Mouse (Mus musculus) lung, embryonic 15.5 days (tissue): ENCODE results near the gene Ndufv2. TPM values are rescaled to one million over a fixed set of nuclear protein-coding genes. Genes with fewer than 3 reads are reported as not detected.
"Not testable (repeated sequence)": the region's sequence is repeated elsewhere in the genome, so short reads cannot be mapped to it uniquely, and the experiment has no call there.

ENCODE experiments used
- ATAC-seq: fragments of 200-750 bp; cut with Nextera tagmentation; 2 replicates; pipeline ENCODE4 v1.8.0; 2017; ENCODE audit warnings: moderate number of reproducible peaks, borderline replicate concordance; ENCODE audit not compliant: low FRiP score, low TSS enrichment; ENCODE audit errors: extremely low read depth
- H3K27ac ChIP-seq: fragments of 300-500 bp; sonication (generic); 2 replicates; pipeline ENCODE4 v1.5.1; 2015; ENCODE audit warnings: moderate library complexity, mild to moderate bottlenecking, inconsistent platforms
- H3K27me3 ChIP-seq: fragments of 300-500 bp; sonication (generic); 2 replicates; pipeline ENCODE4 v1.6.1; 2015; ENCODE audit warnings: inconsistent platforms
- H3K36me3 ChIP-seq: fragments of 300-500 bp; sonication (generic); 2 replicates; pipeline ENCODE4 v1.6.1; 2015; ENCODE audit warnings: inconsistent platforms
- H3K4me1 ChIP-seq: fragments of 300-500 bp; sonication (generic); 2 replicates; pipeline ENCODE4 v1.6.1; 2015; ENCODE audit warnings: inconsistent platforms
- H3K4me2 ChIP-seq: fragments of 300-500 bp; sonication (generic); 2 replicates; pipeline ENCODE4 v1.6.1; 2015; ENCODE audit warnings: inconsistent platforms, mild to moderate bottlenecking, moderate library complexity
- H3K4me3 ChIP-seq: fragments of 300-500 bp; sonication (generic); 2 replicates; pipeline ENCODE4 v1.5.1; 2015; ENCODE audit warnings: mild to moderate bottlenecking, inconsistent platforms
- H3K9ac ChIP-seq: fragments of 300-500 bp; sonication (generic); 2 replicates; pipeline ENCODE4 v1.6.1; 2015; ENCODE audit warnings: inconsistent platforms
- H3K9me3 ChIP-seq: fragments of 300-500 bp; sonication (generic); 2 replicates; pipeline ENCODE4 v1.6.1; 2016; ENCODE audit warnings: inconsistent platforms
- WGBS: fragments of 180-500 bp; shearing (Covaris S2); methylation state at CpG from one replicate; pipeline ENCODE4 v1.1.7; 2015; 5-methylcytosine and 5-hydroxymethylcytosine counted together
- polyA plus RNA-seq: library from polyadenylated mRNA; unstranded; fragments of >200 nt; fragmentation: Nextera tagmentation; extraction: Ambion mirVana; gene quantifications from 2 replicates; pipeline ENCODE4 v1.2.1, GENCODE M21; 2015

Gene Ndufv2
- polyA plus RNA-seq, 1 experiment from 2014 or later = 306 TPM

GRCm38 (mm10) chr17:66076934-66077333, 24.4 kb downstream of the Ndufv2 start, which contains the start of gene Ankrd12:
TSS of gene Ankrd12 (minus strand) at chr17:66077089.
- Histone ChIP-seq H3K4me1 (peaks cover 23% of the 10 kb centered on the region; the same call in 1 of the 2 replicates), H3K27ac (peak within 1 kb of the TSS; percentile 87), H3K36me3 (peaks cover 11% of the 10 kb centered on the region), H3K4me2 (peak within 1 kb of the TSS; percentile 90), H3K27me3 (no peaks in the 10 kb centered on the region), H3K9ac (peak within 1 kb of the TSS; percentile 70), H3K4me3 (peak within 1 kb of the TSS; percentile 98), H3K9me3 (no peaks in the 10 kb centered on the region)
- WGBS = 2% methylated on average over 53 of the region's 53 CpGs
- ATAC-seq = peak; percentile 99

- peak overlapping the region; percentile 87 for H3K27ac ChIP-seq
- under 1% methylated on average over 95 of the region's 95 CpGs for WGBS
Measured at GRCm38 (mm10) chr17:66076174-66076927, 25.0 kb downstream of the Ndufv2 start.

GRCm38 (mm10) chr17:66075827-66076173, 25.6 kb downstream of the Ndufv2 start:
- Histone ChIP-seq H3K4me3 (peak overlapping the region; percentile 98), H3K27ac (no peak overlapping the region), H3K36me3 (peaks cover 11% of the 10 kb centered on the region), H3K9ac (peak overlapping the region; percentile 70), H3K9me3 (no peaks in the 10 kb centered on the region), H3K4me2 (peak overlapping the region; percentile 90), H3K27me3 (no peaks in the 10 kb centered on the region), H3K4me1 (peaks cover 23% of the 10 kb centered on the region; the same call in 1 of the 2 replicates)
- WGBS = 7% methylated on average over 12 of the region's 12 CpGs
- no peak for ATAC-seq

More at GRCm38 (mm10) chr17:66076174-66076927, 25.0 kb downstream of the Ndufv2 start:
- Histone ChIP-seq H3K27me3 (no peaks in the 10 kb centered on the region), H3K4me3 (peak overlapping the region; percentile 98), H3K36me3 (peaks cover 11% of the 10 kb centered on the region), H3K4me1 (peaks cover 23% of the 10 kb centered on the region; the same call in 1 of the 2 replicates), H3K9me3 (no peaks in the 10 kb centered on the region), H3K9ac (peak overlapping the region; percentile 70), H3K4me2 (peak overlapping the region; percentile 90)
- peak; percentile 89 for ATAC-seq

- no peaks in the 10 kb centered on the region for H3K27me3 ChIP-seq
- no peak overlapping the region for H3K27ac ChIP-seq
- no peak for ATAC-seq
- 85% methylated on average over 7 of the region's 7 CpGs for WGBS
- peaks cover 23% of the 10 kb centered on the region; the same call in 1 of the 2 replicates for H3K4me1 ChIP-seq
- H3K9me3 ChIP-seq = no peaks in the 10 kb centered on the region
- H3K4me3 ChIP-seq = no peak overlapping the region
- no peak overlapping the region for H3K9ac ChIP-seq
- no peaks in the 10 kb centered on the region for H3K36me3 ChIP-seq
- H3K4me2 ChIP-seq = no peak overlapping the region
Measured at GRCm38 (mm10) chr17:66073971-66074370, 27.4 kb downstream of the Ndufv2 start.

- not testable (repeated sequence) for ATAC-seq, H3K4me3 ChIP-seq, H3K27ac ChIP-seq, H3K36me3 ChIP-seq, H3K4me2 ChIP-seq, H3K27me3 ChIP-seq, H3K9me3 ChIP-seq, H3K4me1 ChIP-seq, H3K9ac ChIP-seq
- WGBS = 94% methylated on average over 2 of the region's 2 CpGs
Measured at GRCm38 (mm10) chr17:66069036-66069435, 32.3 kb downstream of the Ndufv2 start.

- WGBS = 81% methylated on average over 4 of the region's 4 CpGs
- no peaks in the 10 kb centered on the region for H3K9me3 ChIP-seq
Measured at GRCm38 (mm10) chr17:66065115-66065514, 36.2 kb downstream of the Ndufv2 start.

GRCm38 (mm10) chr17:66061241-66061938, 40.0 kb downstream of the Ndufv2 start:
- Histone ChIP-seq H3K36me3 (no peaks in the 10 kb centered on the region), H3K4me3 (no peak overlapping the region), H3K27me3 (no peaks in the 10 kb centered on the region), H3K4me2 (peak overlapping the region; percentile 18; the same call in 1 of the 2 replicates), H3K4me1 (0 out of 2 replicates have a peak, but pooled peaks cover 4% of the 10 kb centered on the region), H3K27ac (no peak overlapping the region), H3K9ac (no peak overlapping the region), H3K9me3 (no peaks in the 10 kb centered on the region)
- 51% methylated on average over 8 of the region's 8 CpGs for WGBS
- no peak for ATAC-seq

More at GRCm38 (mm10) chr17:66065115-66065514, 36.2 kb downstream of the Ndufv2 start:
- H3K4me1 ChIP-seq = no peaks in the 10 kb centered on the region
- ATAC-seq = no peak
- no peak overlapping the region for H3K9ac ChIP-seq
- H3K4me2 ChIP-seq = no peak overlapping the region
- H3K27ac ChIP-seq = no peak overlapping the region
- no peaks in the 10 kb centered on the region for H3K27me3 ChIP-seq
- H3K4me3 ChIP-seq = no peak overlapping the region
- H3K36me3 ChIP-seq = no peaks in the 10 kb centered on the region

- no peak overlapping the region for H3K27ac ChIP-seq
- no peaks in the 10 kb centered on the region for H3K36me3 ChIP-seq
- H3K9me3 ChIP-seq = no peaks in the 10 kb centered on the region
- 0 out of 2 replicates have a peak, but pooled peaks cover 4% of the 10 kb centered on the region for H3K4me1 ChIP-seq
- H3K27me3 ChIP-seq = no peaks in the 10 kb centered on the region
- ATAC-seq = no peak
- 85% methylated on average over 4 of the region's 4 CpGs for WGBS
- no peak overlapping the region for H3K4me3 ChIP-seq
- no peak overlapping the region for H3K4me2 ChIP-seq
- no peak overlapping the region for H3K9ac ChIP-seq
Measured at GRCm38 (mm10) chr17:66058160-66058559, 43.2 kb downstream of the Ndufv2 start.

GRCm38 (mm10) chr17:66057145-66057544, 44.2 kb downstream of the Ndufv2 start:
- H3K27ac ChIP-seq = no peak overlapping the region
- H3K36me3 ChIP-seq = no peaks in the 10 kb centered on the region
- H3K9me3 ChIP-seq = no peaks in the 10 kb centered on the region
- H3K27me3 ChIP-seq = no peaks in the 10 kb centered on the region
- H3K9ac ChIP-seq = no peak overlapping the region
- WGBS = 54% methylated on average over 2 of the region's 2 CpGs
- no peak overlapping the region for H3K4me3 ChIP-seq
- no peak for ATAC-seq
- no peak overlapping the region for H3K4me2 ChIP-seq
- H3K4me1 ChIP-seq = 0 out of 2 replicates have a peak, but pooled peaks cover 4% of the 10 kb centered on the region

GRCm38 (mm10) chr17:66053349-66053748, 48.0 kb downstream of the Ndufv2 start:
- no peak overlapping the region for H3K4me2 ChIP-seq
- H3K27ac ChIP-seq = no peak overlapping the region
- 46% methylated on average over 4 of the region's 4 CpGs for WGBS

GRCm38 (mm10) chr17:66048795-66049194, 52.6 kb downstream of the Ndufv2 start:
- WGBS = 78% methylated on average over 4 of the region's 4 CpGs
- ATAC-seq = no peak
- no peaks in the 10 kb centered on the region for H3K4me1 ChIP-seq
- H3K4me3 ChIP-seq = no peak overlapping the region
- no peaks in the 10 kb centered on the region for H3K36me3 ChIP-seq
- no peak overlapping the region for H3K27ac ChIP-seq
- H3K27me3 ChIP-seq = no peaks in the 10 kb centered on the region
- H3K9me3 ChIP-seq = no peaks in the 10 kb centered on the region
- H3K4me2 ChIP-seq = no peak overlapping the region
- no peak overlapping the region for H3K9ac ChIP-seq

More at GRCm38 (mm10) chr17:66053349-66053748, 48.0 kb downstream of the Ndufv2 start:
- H3K4me1 ChIP-seq = 0 out of 2 replicates have a peak, but pooled peaks cover 4% of the 10 kb centered on the region
- no peak overlapping the region for H3K4me3 ChIP-seq
- no peaks in the 10 kb centered on the region for H3K9me3 ChIP-seq
- no peak overlapping the region for H3K9ac ChIP-seq
- no peaks in the 10 kb centered on the region for H3K27me3 ChIP-seq
- no peak for ATAC-seq
- no peaks in the 10 kb centered on the region for H3K36me3 ChIP-seq

- Histone ChIP-seq H3K9ac (no peak overlapping the region), H3K27ac (no peak overlapping the region), H3K4me2 (no peak overlapping the region), H3K9me3 (no peaks in the 10 kb centered on the region), H3K36me3 (no peaks in the 10 kb centered on the region), H3K4me3 (no peak overlapping the region), H3K4me1 (no peaks in the 10 kb centered on the region), H3K27me3 (no peaks in the 10 kb centered on the region)
- no peak for ATAC-seq
- WGBS = 56% methylated on average over 5 of the region's 5 CpGs
Measured at GRCm38 (mm10) chr17:66048199-66048598, 53.2 kb downstream of the Ndufv2 start.
